Mouse (Mus musculus) cerebellum, adult 2 months (tissue): ENCODE measurements around the gene Fblim1. TPM values are rescaled to one million over a fixed set of nuclear protein-coding genes. Genes with fewer than 3 reads are reported as not detected.

Experiments
- DNase-seq, 2 experiments: peaks; one replicate each; pipeline ENCODE4 v3.0.0; 2021
- H3K27ac ChIP-seq: fragments of 200-500 bp; 2 replicates; pipeline ENCODE4 v1.5.1; 2012; ENCODE audit warnings: low read length, control low read depth, inconsistent platforms; ENCODE audit not compliant: insufficient read depth
- H3K27me3 ChIP-seq: fragments of 200-500 bp; 2 replicates; pipeline ENCODE4 v1.6.1; 2012; ENCODE audit warnings: inconsistent platforms, mild to moderate bottlenecking, low read length, moderate library complexity; ENCODE audit not compliant: control insufficient read depth, insufficient read depth
- H3K4me1 ChIP-seq: fragments of 200-500 bp; 2 replicates; pipeline ENCODE4 v1.6.1; 2011; ENCODE audit warnings: low read length; ENCODE audit not compliant: control insufficient read depth, insufficient read depth
- H3K4me3 ChIP-seq: fragments of 200-500 bp; replicated peaks from 2 replicates; pipeline ENCODE3; 2011; ENCODE audit warnings: mild to moderate bottlenecking, low read depth, low read length, control low read depth; ENCODE audit not compliant: insufficient read depth
- CTCF ChIP-seq: fragments of 200-500 bp; IDR thresholded peaks from 2 replicates; pipeline ENCODE4 v1.5.1; 2011; ENCODE audit warnings: low read depth, mild to moderate bottlenecking, control low read depth, low read length, moderate library complexity, borderline replicate concordance; ENCODE audit not compliant: insufficient read depth
- POLR2A ChIP-seq: fragments of 200-500 bp; IDR thresholded peaks from 2 replicates; pipeline ENCODE4 v1.6.1; 2011; ENCODE audit warnings: low read length, control low read depth, borderline replicate concordance; ENCODE audit not compliant: insufficient read depth
- WGBS: fragments of 180-500 bp; shearing (Covaris S2); methylation state at CpG from one replicate; pipeline ENCODE4 v1.1.7; 2018; 5-methylcytosine and 5-hydroxymethylcytosine counted together
- polyA plus RNA-seq: library from polyadenylated mRNA; depleted of rRNA; stranded (reverse); fragments of >200 nt; gene quantifications from 2 replicates; pipeline ENCODE4 v1.2.3, GENCODE M21; 2012

The Fblim1 gene
- polyA plus RNA-seq, 1 experiment = 2.6 TPM

DNA sequence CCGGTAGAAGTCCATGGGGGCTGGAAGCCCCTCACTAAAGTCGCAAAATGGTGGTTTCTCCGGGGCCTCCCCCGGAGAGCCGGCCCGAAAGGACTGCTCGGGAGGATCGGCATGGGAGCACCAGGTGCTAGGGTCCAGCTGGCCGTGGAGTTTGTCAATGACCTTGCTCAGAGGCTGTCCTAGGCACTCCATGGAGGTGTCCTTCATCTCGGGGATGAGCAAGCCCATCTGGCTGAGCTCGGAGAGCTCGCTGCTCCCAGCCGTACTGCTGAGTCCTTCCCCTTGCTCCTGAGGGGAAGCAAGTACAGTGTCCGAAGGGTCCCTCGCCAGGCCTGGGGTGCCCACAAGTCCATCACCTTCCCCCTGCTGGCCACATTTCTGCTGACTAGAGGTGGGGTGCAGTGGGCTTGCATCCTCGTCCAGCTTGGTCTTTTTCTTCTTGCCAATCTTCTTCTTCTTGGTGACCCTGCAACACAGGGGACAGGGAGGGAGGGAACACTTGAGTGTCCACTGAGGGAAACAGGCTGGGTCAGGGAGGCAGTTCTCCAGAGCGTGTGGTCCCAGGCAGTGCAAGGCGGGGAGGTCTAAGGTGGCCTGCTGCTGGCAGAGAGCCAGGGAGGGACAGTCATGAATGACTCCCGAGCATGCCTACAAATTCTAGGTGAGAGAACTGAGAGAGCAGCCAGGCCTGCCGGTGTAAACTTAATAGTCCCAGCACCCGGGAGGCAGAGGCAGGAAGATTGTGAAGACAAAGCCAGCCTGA, 26.4 kb upstream of the Fblim1 start:
- H3K4me3 ChIP-seq = no peak overlapping the region

DNA sequence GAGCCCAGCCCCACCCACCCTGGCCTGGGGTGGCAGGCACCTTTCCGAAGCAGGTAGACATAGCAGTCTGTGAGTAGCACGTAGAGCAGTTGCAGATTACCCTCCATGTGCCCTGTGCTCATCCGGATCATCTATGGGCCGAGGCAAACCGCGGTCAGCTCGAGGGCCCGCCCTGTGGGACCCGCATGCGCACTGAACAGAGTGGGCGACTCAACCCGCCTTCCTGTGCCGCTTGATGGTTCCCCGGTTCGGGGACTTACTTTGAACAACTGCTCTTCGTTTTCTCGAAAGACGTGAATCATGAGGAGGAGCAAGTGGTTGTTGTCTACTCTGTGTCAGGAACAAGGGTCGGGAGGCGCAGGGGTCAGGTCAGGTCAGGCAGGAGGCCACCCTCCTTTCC, 25.4 kb upstream of the Fblim1 start:
- Histone ChIP-seq H3K27ac (no peak overlapping the region), H3K4me1 (no peaks in the 10 kb centered on the region), H3K27me3 (no peaks in the 10 kb centered on the region), H3K4me3 (no peak overlapping the region)
- TF ChIP-seq POLR2A = no peak
- no peak for TF ChIP-seq CTCF
- no peak for DNase-seq
- 95% methylated on average over 20 of the region's 20 CpGs for WGBS

More for the DNA sequence above, 26.4 kb upstream of the Fblim1 start:
- WGBS = 86% methylated on average over 21 of the region's 21 CpGs
- Histone ChIP-seq H3K4me1 (no peaks in the 10 kb centered on the region), H3K27me3 (no peaks in the 10 kb centered on the region), H3K27ac (no peak overlapping the region)
- no peak for TF ChIP-seq CTCF
- TF ChIP-seq POLR2A = no peak
- peak in 1 of 2 experiments; percentile 9 for DNase-seq

DNA sequence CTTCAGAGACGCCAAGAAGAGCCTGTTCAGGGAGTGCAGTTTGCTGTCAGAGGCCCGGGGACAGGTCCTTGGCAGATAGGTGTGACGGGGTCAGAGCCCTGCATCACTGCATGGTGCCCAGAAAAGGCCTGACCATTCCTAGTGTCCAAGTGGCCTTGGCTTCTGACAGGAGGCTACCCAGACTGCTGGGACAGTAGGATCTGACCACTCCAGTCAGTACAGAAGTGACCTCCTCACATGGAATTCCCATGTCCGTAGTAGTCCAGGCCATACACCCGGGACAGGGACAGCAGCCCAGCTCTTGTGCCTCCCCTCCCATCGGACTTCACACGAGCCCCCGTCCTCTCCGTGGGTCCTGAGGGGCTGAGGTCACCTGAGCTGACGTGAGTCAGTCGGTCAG, 24.1 kb upstream of the Fblim1 start:
- no peak overlapping the region for H3K27ac ChIP-seq
- 91% methylated on average over 11 of the region's 11 CpGs for WGBS
- TF ChIP-seq CTCF (no peak), POLR2A (no peak)
- no peaks in the 10 kb centered on the region for H3K4me1 ChIP-seq
- DNase-seq = no peak
- H3K27me3 ChIP-seq = no peaks in the 10 kb centered on the region
- H3K4me3 ChIP-seq = no peak overlapping the region

DNA sequence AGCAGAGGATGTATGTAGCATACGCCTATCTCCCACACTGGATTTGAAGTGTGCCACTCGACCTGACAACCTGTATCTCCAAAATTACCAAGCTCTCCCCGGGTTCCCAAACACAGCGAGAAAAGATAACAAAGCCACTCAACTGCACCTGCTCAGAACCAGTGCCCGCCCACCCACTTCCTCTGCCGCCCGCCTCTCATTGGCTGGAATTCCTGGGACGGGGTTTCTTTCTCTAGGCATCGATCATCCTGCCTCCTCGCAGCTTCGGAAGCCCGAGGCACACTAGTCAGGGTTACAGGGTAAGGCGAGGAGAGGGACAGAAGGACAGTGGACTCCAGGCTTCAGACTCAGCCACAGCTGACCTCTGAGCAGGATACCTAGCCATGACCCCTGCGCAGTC, 22.8 kb upstream of the Fblim1 start:
- TF ChIP-seq CTCF = no peak
- no peak for TF ChIP-seq POLR2A
- no peaks in the 10 kb centered on the region for H3K27me3 ChIP-seq
- 86% methylated on average over 14 of the region's 14 CpGs for WGBS

GRCm38 (mm10) chr4:141627502-141627901, 21.6 kb upstream of the Fblim1 start:
- no peak overlapping the region for H3K4me3 ChIP-seq
- WGBS = 60% methylated on average over 5 of the region's 5 CpGs
- no peak for TF ChIP-seq CTCF
- TF ChIP-seq POLR2A = no peak
- H3K27me3 ChIP-seq = no peaks in the 10 kb centered on the region
- peak in 1 of 2 experiments; percentile 15 for DNase-seq
- no peak overlapping the region for H3K27ac ChIP-seq
- no peaks in the 10 kb centered on the region for H3K4me1 ChIP-seq

More for the DNA sequence above, 22.8 kb upstream of the Fblim1 start:
- no peaks in the 10 kb centered on the region for H3K4me1 ChIP-seq
- peak in 1 of 2 experiments; percentile 8 for DNase-seq
- H3K27ac ChIP-seq = no peak overlapping the region
- H3K4me3 ChIP-seq = no peak overlapping the region

GRCm38 (mm10) chr4:141625774-141626550, 20.1 kb upstream of the Fblim1 start:
- no peaks in the 10 kb centered on the region for H3K27me3 ChIP-seq
- 87% methylated on average over 16 of the region's 16 CpGs for WGBS
- no peaks in the 10 kb centered on the region for H3K4me1 ChIP-seq
- no peak overlapping the region for H3K27ac ChIP-seq
- no peak for DNase-seq
- no peak for TF ChIP-seq CTCF
- no peak overlapping the region for H3K4me3 ChIP-seq

GRCm38 (mm10) chr4:141624983-141625773, 19.3 kb upstream of the Fblim1 start:
- DNase-seq = no peak
- TF ChIP-seq POLR2A (no peak), CTCF (peak; percentile 14; the same call in 1 of the 2 replicates)
- H3K4me1 ChIP-seq = no peaks in the 10 kb centered on the region
- no peak overlapping the region for H3K4me3 ChIP-seq
- WGBS = 84% methylated on average over 19 of the region's 19 CpGs
- no peak overlapping the region for H3K27ac ChIP-seq
- H3K27me3 ChIP-seq = no peaks in the 10 kb centered on the region

DNA sequence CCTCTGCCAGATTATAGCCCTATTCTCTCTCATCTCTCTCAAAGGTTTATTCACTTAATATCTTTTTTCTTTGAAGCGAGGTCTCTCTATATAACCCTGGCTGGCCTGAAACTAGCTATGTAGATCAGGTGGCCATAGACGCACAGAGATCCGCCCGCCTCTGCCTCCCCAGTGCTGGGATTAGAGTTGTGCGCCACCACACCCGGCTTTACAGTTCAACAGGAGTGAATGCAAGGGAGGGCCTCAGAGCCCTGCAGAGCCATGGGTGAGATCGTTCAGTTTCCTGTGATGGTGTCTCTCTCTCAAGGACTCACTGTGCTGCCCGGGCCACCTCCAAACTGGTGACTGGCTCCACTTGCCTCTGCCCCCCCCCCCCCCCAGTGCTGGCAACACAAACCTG, 18.2 kb upstream of the Fblim1 start:
- TF ChIP-seq CTCF (no peak), POLR2A (no peak)
- 85% methylated on average over 8 of the region's 8 CpGs for WGBS
- Histone ChIP-seq H3K27ac (no peak overlapping the region), H3K27me3 (no peaks in the 10 kb centered on the region), H3K4me1 (no peaks in the 10 kb centered on the region), H3K4me3 (no peak overlapping the region)
- DNase-seq = no peak
